Mouse (Mus musculus) liver, adult 2 months (tissue): ENCODE measurements at regions not wholly inside any gene's neighbourhood (a gene's known extent, or its start where the extent isn't known, plus 50 kb on each side); places are given as distances from the start of the nearest gene placed in this dataset.

ENCODE experiments used
- DNase-seq: peaks from one replicate; pipeline ENCODE4 v3.0.0-alpha.2; 2011; ENCODE audit warnings: low read depth, low spot score; ENCODE audit errors: extremely low read depth
- H3K27ac ChIP-seq: fragments of 200-500 bp; replicated peaks from 2 replicates; pipeline ENCODE4 v1.5.1; 2012; ENCODE audit warnings: low read depth, mild to moderate bottlenecking, control low read depth, inconsistent platforms, low read length; ENCODE audit not compliant: insufficient read depth
- H3K27me3 ChIP-seq: fragments of 200-500 bp; 2 replicates; pipeline ENCODE4 v1.6.1; 2012; ENCODE audit warnings: mild to moderate bottlenecking, moderate library complexity, low read length, inconsistent platforms; ENCODE audit not compliant: control insufficient read depth, insufficient read depth
- H3K36me3 ChIP-seq: fragments of 200-500 bp; 2 replicates; pipeline ENCODE4 v1.6.1; 2012; ENCODE audit warnings: low read length, inconsistent platforms; ENCODE audit not compliant: control insufficient read depth, insufficient read depth
- H3K4me1 ChIP-seq: fragments of 200-500 bp; 2 replicates; pipeline ENCODE4 v1.6.1; 2011; ENCODE audit warnings: low read length; ENCODE audit not compliant: control insufficient read depth, insufficient read depth
- H3K4me3 ChIP-seq: fragments of 200-500 bp; 2 replicates; pipeline ENCODE4 v1.5.1; 2011; ENCODE audit warnings: low read depth, mild to moderate bottlenecking, control low read depth, low read length, moderate library complexity; ENCODE audit not compliant: insufficient read depth
- H3K79me2 ChIP-seq: fragments of 200-500 bp; 2 replicates; pipeline ENCODE4 v1.6.1; 2012; ENCODE audit warnings: inconsistent platforms, mild to moderate bottlenecking, low read length, moderate library complexity; ENCODE audit not compliant: control insufficient read depth, insufficient read depth
- H3K9ac ChIP-seq: fragments of 200-500 bp; 2 replicates; pipeline ENCODE4 v1.6.1; 2012; ENCODE audit warnings: low read depth, mild to moderate bottlenecking, control low read depth, inconsistent platforms, low read length
- CTCF ChIP-seq: fragments of 200-500 bp; IDR thresholded peaks from 2 replicates; pipeline ENCODE4 v1.5.1; 2011; ENCODE audit warnings: low read depth, low read length, control low read depth
- POLR2A ChIP-seq: fragments of 200-500 bp; IDR thresholded peaks from 2 replicates; pipeline ENCODE4 v1.6.1; 2011; ENCODE audit warnings: low read length, control low read depth; ENCODE audit not compliant: insufficient read depth; ENCODE audit errors: extremely low read depth
- WGBS: fragments of 180-500 bp; shearing (Covaris S2); methylation state at CpG from one replicate; pipeline ENCODE4 v1.1.7; 2018; 5-methylcytosine and 5-hydroxymethylcytosine counted together

- WGBS: 61% methylated on average over 2 of the region's 2 CpGs
- Histone ChIP-seq H3K4me3 (no peak overlapping the region), H3K27ac (no peak overlapping the region), H3K27me3 (no peaks in the 10 kb centered on the region), H3K9ac (no peak overlapping the region), H3K36me3 (no peaks in the 10 kb centered on the region), H3K4me1 (no peaks in the 10 kb centered on the region), H3K79me2 (no peaks in the 10 kb centered on the region)
- no peak for TF ChIP-seq CTCF
- DNase-seq: no peak
Observed at GRCm38 (mm10) chr8:30439423-30439822, 2989.1 kb upstream of the 5930422O12Rik start.

- Histone ChIP-seq H3K79me2 (no peaks in the 10 kb centered on the region), H3K27ac (no peak overlapping the region), H3K4me3 (no peak overlapping the region), H3K9ac (no peak overlapping the region), H3K4me1 (no peaks in the 10 kb centered on the region), H3K36me3 (no peaks in the 10 kb centered on the region), H3K27me3 (no peaks in the 10 kb centered on the region)
- no peak for DNase-seq
- WGBS: 77% methylated on average over 1 of the region's 1 CpGs
- no peak for TF ChIP-seq CTCF
- TF ChIP-seq POLR2A: no peak
Observed at GRCm38 (mm10) chr8:30441821-30442220, 2986.7 kb upstream of the 5930422O12Rik start.

GRCm38 (mm10) chr8:30443874-30444273 is 2984.6 kb upstream of the 5930422O12Rik start:
- Histone ChIP-seq H3K36me3 (no peaks in the 10 kb centered on the region), H3K4me1 (no peaks in the 10 kb centered on the region), H3K9ac (no peak overlapping the region), H3K27ac (no peak overlapping the region), H3K27me3 (no peaks in the 10 kb centered on the region), H3K4me3 (no peak overlapping the region), H3K79me2 (no peaks in the 10 kb centered on the region)
- no peak for DNase-seq
- WGBS: 64% methylated on average over 2 of the region's 2 CpGs
- no peak for TF ChIP-seq POLR2A
- TF ChIP-seq CTCF: no peak

GRCm38 (mm10) chr8:30444274-30444673 is 2984.2 kb upstream of the 5930422O12Rik start:
- Histone ChIP-seq H3K4me1 (no peaks in the 10 kb centered on the region), H3K27me3 (no peaks in the 10 kb centered on the region), H3K9ac (no peak overlapping the region), H3K27ac (no peak overlapping the region), H3K4me3 (no peak overlapping the region), H3K36me3 (no peaks in the 10 kb centered on the region), H3K79me2 (no peaks in the 10 kb centered on the region)
- 75% methylated on average over 4 of the region's 4 CpGs for WGBS
- no peak for DNase-seq
- TF ChIP-seq POLR2A: no peak
- TF ChIP-seq CTCF: no peak

- no peak for TF ChIP-seq CTCF
- no peak for TF ChIP-seq POLR2A
Observed at GRCm38 (mm10) chr8:30458136-30458535, 2970.4 kb upstream of the 5930422O12Rik start.

GRCm38 (mm10) chr8:30482956-30483355 is 2945.6 kb upstream of the 5930422O12Rik start:
- no peaks in the 10 kb centered on the region for H3K79me2 ChIP-seq
- 74% methylated on average over 3 of the region's 3 CpGs for WGBS
- no peaks in the 10 kb centered on the region for H3K4me1 ChIP-seq
- no peak overlapping the region for H3K9ac ChIP-seq
- no peaks in the 10 kb centered on the region for H3K27me3 ChIP-seq
- H3K36me3 ChIP-seq: no peaks in the 10 kb centered on the region
- no peak for DNase-seq
- H3K4me3 ChIP-seq: no peak overlapping the region
- H3K27ac ChIP-seq: no peak overlapping the region
- TF ChIP-seq POLR2A (no peak), CTCF (no peak)

More at GRCm38 (mm10) chr8:30458136-30458535, 2970.4 kb upstream of the 5930422O12Rik start:
- DNase-seq: no peak
- no peak overlapping the region for H3K27ac ChIP-seq
- H3K4me3 ChIP-seq: no peak overlapping the region
- H3K4me1 ChIP-seq: no peaks in the 10 kb centered on the region
- H3K9ac ChIP-seq: no peak overlapping the region
- no peaks in the 10 kb centered on the region for H3K79me2 ChIP-seq
- H3K27me3 ChIP-seq: no peaks in the 10 kb centered on the region
- WGBS: 65% methylated on average over 4 of the region's 4 CpGs
- no peaks in the 10 kb centered on the region for H3K36me3 ChIP-seq
